Mouse (Mus musculus) erythroblast, embryonic 14.5 days (primary cell): ENCODE measurements at regions not wholly inside any gene's neighbourhood (a gene's known extent, or its start where the extent isn't known, plus 50 kb on each side); places are given as distances from the start of the nearest gene placed in this dataset.

Source experiments
- H3K27me3 ChIP-seq: 2 replicates; pipeline ENCODE4 v1.6.1; 2012; ENCODE audit warnings: inconsistent platforms; ENCODE audit not compliant: control insufficient read depth
- H3K36me3 ChIP-seq: 2 replicates; pipeline ENCODE4 v1.6.1; 2012; ENCODE audit warnings: mild to moderate bottlenecking, inconsistent platforms; ENCODE audit not compliant: control insufficient read depth
- H3K4me1 ChIP-seq: 2 replicates; pipeline ENCODE4 v1.6.1; 2012; ENCODE audit warnings: inconsistent platforms; ENCODE audit not compliant: control insufficient read depth
- H3K4me3 ChIP-seq: replicated peaks from 2 replicates; pipeline ENCODE3; 2012; ENCODE audit warnings: moderate library complexity, mild to moderate bottlenecking, inconsistent platforms
- H3K9me3 ChIP-seq: 2 replicates; pipeline ENCODE4 v1.6.1; 2012; ENCODE audit warnings: low read length, inconsistent platforms, mixed read lengths; ENCODE audit not compliant: control insufficient read depth
- GATA1 ChIP-seq: IDR thresholded peaks from 2 replicates; pipeline ENCODE4 v1.6.1; 2012; ENCODE audit warnings: low read length, inconsistent platforms, mixed read lengths
- TAL1 ChIP-seq: IDR thresholded peaks from 3 replicates; pipeline ENCODE4 v1.6.1; 2012; ENCODE audit warnings: low read length, inconsistent platforms, mixed read lengths

GRCm38 (mm10) chr1:77128411-77128810 is 386.5 kb downstream of the Epha4 start:
- TF ChIP-seq TAL1 = no peak
- TF ChIP-seq GATA1 = no peak
- no peaks in the 10 kb centered on the region for H3K27me3 ChIP-seq
- H3K9me3 ChIP-seq = no peaks in the 10 kb centered on the region
- H3K4me1 ChIP-seq = no peaks in the 10 kb centered on the region
- no peaks in the 10 kb centered on the region for H3K36me3 ChIP-seq
- H3K4me3 ChIP-seq = no peak overlapping the region

GRCm38 (mm10) chr1:77137663-77138062 is 377.2 kb downstream of the Epha4 start:
- H3K4me1 ChIP-seq = no peaks in the 10 kb centered on the region
- H3K27me3 ChIP-seq = no peaks in the 10 kb centered on the region
- H3K4me3 ChIP-seq = no peak overlapping the region
- no peaks in the 10 kb centered on the region for H3K9me3 ChIP-seq
- H3K36me3 ChIP-seq = no peaks in the 10 kb centered on the region
- TF ChIP-seq TAL1 (no peak), GATA1 (no peak)

GRCm38 (mm10) chr1:77140906-77141305 is 374.0 kb downstream of the Epha4 start:
- no peaks in the 10 kb centered on the region for H3K4me1 ChIP-seq
- H3K4me3 ChIP-seq = no peak overlapping the region
- no peaks in the 10 kb centered on the region for H3K27me3 ChIP-seq
- no peak for TF ChIP-seq TAL1
- no peak for TF ChIP-seq GATA1
- H3K9me3 ChIP-seq = no peaks in the 10 kb centered on the region
- H3K36me3 ChIP-seq = no peaks in the 10 kb centered on the region

GRCm38 (mm10) chr1:77148052-77148451 is 366.8 kb downstream of the Epha4 start:
- TF ChIP-seq TAL1 = no peak
- TF ChIP-seq GATA1 = no peak
- Histone ChIP-seq H3K4me3 (no peak overlapping the region), H3K27me3 (no peaks in the 10 kb centered on the region), H3K9me3 (no peaks in the 10 kb centered on the region), H3K36me3 (no peaks in the 10 kb centered on the region), H3K4me1 (no peaks in the 10 kb centered on the region)

- Histone ChIP-seq H3K9me3 (no peaks in the 10 kb centered on the region), H3K27me3 (no peaks in the 10 kb centered on the region)
- TF ChIP-seq GATA1 (no peak), TAL1 (no peak)
These were observed 346.6 kb downstream of the Epha4 start for GRCm38 (mm10) chr1:77168316-77168715.

GRCm38 (mm10) chr1:77172463-77172862 is 342.4 kb downstream of the Epha4 start:
- H3K9me3 ChIP-seq = no peaks in the 10 kb centered on the region
- no peaks in the 10 kb centered on the region for H3K27me3 ChIP-seq
- no peaks in the 10 kb centered on the region for H3K4me1 ChIP-seq
- TF ChIP-seq GATA1 (no peak), TAL1 (no peak)
- no peak overlapping the region for H3K4me3 ChIP-seq
- no peaks in the 10 kb centered on the region for H3K36me3 ChIP-seq

More at GRCm38 (mm10) chr1:77168316-77168715, 346.6 kb downstream of the Epha4 start:
- Histone ChIP-seq H3K4me1 (no peaks in the 10 kb centered on the region), H3K4me3 (no peak overlapping the region), H3K36me3 (no peaks in the 10 kb centered on the region)

- H3K4me3 ChIP-seq = no peak overlapping the region
- TF ChIP-seq TAL1 = no peak
- TF ChIP-seq GATA1 = no peak
- H3K27me3 ChIP-seq = no peaks in the 10 kb centered on the region
- no peaks in the 10 kb centered on the region for H3K36me3 ChIP-seq
- no peaks in the 10 kb centered on the region for H3K4me1 ChIP-seq
- H3K9me3 ChIP-seq = no peaks in the 10 kb centered on the region
These were observed 340.1 kb downstream of the Epha4 start for GRCm38 (mm10) chr1:77174801-77175200.

GRCm38 (mm10) chr1:77175214-77175613 is 339.7 kb downstream of the Epha4 start:
- TF ChIP-seq TAL1 (no peak), GATA1 (no peak)
- Histone ChIP-seq H3K9me3 (no peaks in the 10 kb centered on the region), H3K4me3 (no peak overlapping the region), H3K27me3 (no peaks in the 10 kb centered on the region), H3K4me1 (no peaks in the 10 kb centered on the region), H3K36me3 (no peaks in the 10 kb centered on the region)

- Histone ChIP-seq H3K36me3 (no peaks in the 10 kb centered on the region), H3K27me3 (no peaks in the 10 kb centered on the region), H3K9me3 (no peaks in the 10 kb centered on the region), H3K4me1 (no peaks in the 10 kb centered on the region), H3K4me3 (no peak overlapping the region)
- TF ChIP-seq TAL1 (no peak), GATA1 (no peak)
These were observed 338.4 kb downstream of the Epha4 start for GRCm38 (mm10) chr1:77176516-77176915.

GRCm38 (mm10) chr1:77183965-77184364 is 330.9 kb downstream of the Epha4 start:
- no peak for TF ChIP-seq GATA1
- no peak for TF ChIP-seq TAL1
- Histone ChIP-seq H3K9me3 (no peaks in the 10 kb centered on the region), H3K4me1 (no peaks in the 10 kb centered on the region), H3K4me3 (no peak overlapping the region), H3K27me3 (no peaks in the 10 kb centered on the region), H3K36me3 (no peaks in the 10 kb centered on the region)
